Mouse (Mus musculus): Measurements from ENCODE around the gene Prss16.

Gene Prss16

DNA sequence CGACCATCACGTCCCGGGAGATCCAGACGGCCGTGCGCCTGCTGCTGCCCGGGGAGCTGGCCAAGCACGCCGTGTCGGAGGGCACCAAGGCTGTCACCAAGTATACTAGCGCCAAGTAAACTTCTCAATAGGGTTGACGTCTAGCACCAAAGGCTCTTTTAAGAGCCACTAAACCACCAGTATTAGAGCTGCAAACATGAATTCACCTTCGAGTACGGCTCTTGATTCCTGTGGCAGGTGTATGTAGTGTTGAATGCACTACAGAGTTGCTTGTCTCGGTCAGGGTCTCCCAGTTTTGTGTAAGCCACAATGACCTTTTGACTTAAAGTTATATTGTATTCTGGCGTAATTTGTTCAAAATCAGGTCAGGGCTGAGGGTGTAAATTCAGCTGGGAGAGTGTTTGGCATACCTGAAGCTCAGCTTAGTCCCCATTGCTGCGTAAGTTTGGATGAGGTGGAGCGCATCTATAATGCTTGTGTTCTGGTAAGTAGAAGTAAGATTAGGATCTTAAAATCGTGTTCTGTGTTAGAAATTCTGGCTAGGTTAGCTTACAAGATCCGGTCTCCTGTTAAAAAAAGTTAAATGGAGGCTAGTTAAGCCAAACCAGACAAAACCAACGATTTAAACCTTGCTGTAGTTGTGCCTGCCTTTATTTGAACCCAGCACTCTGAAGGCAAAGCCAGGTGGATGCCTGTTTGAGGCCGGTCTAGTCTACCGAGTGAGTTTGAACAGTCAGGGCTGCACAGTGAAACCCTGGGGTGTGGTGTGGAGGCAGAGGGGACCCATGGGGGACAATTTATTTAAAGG, 26.8 kb upstream of the Prss16 start:
- peak; percentile 65 for DNase-seq (ENCODE audit: low spot score)

DNA sequence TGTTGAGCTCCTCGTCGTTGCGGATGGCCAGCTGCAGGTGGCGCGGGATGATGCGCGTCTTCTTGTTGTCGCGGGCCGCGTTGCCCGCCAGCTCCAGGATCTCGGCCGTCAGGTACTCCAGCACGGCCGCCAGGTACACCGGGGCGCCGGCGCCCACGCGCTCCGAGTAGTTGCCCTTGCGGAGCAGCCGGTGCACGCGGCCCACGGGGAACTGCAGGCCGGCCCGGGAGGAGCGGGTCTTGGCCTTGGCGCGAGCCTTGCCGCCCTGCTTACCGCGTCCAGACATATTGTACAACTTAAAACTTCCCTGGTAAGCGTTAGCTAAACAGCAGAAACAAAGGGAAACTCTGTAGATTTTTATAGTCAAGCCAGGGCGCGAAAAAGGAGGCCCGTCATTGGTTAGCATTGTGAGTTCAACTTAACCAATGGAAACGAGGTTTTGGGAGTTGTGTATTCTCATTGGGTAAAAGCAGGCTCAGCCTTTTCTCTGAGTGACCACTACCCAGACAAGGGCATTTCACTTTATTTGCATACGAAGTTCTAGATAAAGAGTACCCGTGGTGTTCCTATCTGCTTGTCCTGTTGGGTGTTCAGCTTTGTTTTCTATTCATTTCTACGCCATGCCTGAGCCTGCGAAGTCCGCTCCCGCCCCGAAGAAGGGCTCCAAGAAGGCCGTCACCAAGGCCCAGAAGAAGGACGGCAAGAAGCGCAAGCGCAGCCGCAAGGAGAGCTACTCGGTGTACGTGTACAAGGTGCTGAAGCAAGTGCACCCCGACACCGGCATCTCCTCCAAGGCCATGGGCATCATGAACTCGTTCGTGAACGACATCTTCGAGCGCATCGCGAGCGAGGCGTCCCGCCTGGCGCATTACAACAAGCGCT, 26.0 kb upstream of the Prss16 start, which contains the start of the genes Hist1h2ah and Hist1h2bk:
Gene Hist1h2ah, minus strand, starts transcription at position 302 of the 882 bp plus-strand sequence.
Gene Hist1h2bk, plus strand, starts transcription at position 604 of the 882 bp plus-strand sequence.
- peak; percentile 93 for DNase-seq (ENCODE audit: low spot score)

DNA sequence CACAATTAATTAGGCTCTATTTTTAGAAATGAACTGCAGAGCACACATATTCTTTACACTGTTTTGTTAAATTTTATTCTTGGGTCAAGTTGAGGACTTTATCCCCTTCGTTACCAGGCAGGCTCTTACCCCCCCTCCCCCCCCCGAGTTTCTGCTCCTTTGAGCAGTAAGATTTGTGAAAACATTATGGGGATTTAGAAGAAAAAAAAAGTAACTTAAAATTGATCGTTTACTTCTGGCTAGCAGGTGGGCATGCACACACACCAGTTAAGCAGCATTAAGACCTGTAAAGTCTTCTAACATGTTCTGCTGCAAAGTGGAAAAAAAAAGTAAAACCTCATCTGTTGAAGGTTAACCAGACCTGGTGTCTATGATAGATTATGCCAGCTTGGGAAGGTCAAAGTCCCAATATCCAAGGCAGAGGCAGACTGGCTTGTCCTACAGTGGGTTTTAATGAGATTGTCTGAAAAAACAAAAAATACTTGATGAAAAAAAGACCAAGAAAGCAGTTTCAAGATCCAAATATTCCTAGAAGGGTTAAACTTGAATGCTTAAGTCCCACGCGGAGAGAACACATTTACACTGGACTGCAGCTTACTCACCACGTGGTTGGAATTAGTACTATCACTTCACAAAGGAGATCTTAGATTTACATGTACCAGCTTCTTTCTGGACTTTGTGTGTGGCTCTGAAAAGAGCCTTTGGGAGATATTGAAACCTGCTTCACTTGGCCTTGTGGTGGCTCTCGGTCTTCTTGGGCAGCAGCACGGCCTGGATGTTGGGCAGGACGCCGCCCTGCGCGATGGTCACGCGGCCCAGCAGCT, 25.1 kb upstream of the Prss16 start:
- DNase-seq (ENCODE audit: low spot score) = no peak

DNA sequence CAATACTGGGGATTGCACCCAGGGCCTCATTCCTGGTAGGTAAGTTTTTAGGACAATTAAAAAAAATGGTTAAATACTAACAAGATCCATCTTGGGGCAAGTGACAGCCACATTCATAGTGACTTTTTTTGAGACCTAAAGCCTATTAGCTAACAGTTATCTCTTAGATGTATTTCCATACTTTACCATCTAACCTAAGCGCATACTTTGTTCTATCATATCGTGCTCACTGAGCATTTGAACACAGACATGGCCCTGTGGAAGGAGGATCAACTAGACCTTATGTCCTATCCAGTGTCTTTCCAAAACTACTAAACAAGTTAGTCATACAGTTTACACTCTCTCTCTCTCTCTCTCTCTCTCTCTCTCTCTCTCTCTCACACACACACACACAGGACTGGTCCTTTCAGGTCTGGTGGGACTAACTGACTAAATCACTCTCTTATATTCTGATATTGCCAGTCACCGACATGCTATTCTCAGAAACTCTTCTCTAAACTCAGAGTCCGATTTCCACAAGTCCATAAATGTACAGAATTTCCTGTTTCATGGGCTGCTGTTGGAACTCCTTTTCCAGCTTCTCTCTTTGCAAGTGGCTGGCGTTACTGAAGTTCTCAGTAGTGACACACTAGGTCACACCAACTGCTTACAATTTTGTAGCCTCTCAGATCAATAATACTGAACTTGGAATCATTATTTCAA, 24.4 kb upstream of the Prss16 start:
- DNase-seq (ENCODE audit: low spot score) = no peak

DNA sequence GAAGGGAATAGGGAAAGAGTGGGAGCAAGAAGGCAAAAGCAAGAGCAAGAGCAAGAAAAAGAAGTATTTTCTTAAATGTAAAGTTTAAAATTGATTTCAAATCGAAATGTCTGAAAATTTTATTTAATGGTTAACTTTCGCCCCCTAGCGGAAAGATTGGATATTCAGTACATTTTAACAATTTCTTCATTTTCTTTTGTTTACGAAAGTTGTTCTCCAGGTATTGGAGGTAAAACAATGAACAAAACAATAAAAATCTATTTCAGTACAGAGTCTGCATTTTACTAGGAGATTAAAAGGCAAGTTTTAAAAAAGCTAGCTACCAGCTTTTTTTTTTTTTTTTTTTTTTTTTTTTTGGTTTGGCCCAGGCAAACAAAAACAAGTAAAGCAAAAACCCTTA, 21.0 kb upstream of the Prss16 start:
- no peak for DNase-seq (ENCODE audit: low spot score)

DNA sequence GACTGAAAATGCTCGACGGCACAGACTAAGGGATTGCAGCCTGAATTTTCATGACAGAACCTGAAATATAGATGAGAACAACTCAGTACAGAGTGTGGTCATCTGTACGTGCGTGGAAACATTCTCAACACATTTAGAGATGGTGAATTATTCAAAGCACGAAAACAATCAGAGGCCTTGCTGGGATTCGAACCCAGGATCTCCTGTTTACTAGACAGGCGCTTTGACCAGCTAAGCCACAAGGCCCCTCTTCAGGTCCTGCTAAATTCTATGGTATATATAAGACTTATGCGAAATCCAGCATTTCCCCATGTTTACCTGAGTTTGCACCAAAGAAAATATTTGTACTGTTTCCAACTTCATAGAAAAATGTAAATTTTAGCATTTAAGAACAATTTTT, 20.4 kb upstream of the Prss16 start:
- DNase-seq (ENCODE audit: low spot score) = no peak

DNA sequence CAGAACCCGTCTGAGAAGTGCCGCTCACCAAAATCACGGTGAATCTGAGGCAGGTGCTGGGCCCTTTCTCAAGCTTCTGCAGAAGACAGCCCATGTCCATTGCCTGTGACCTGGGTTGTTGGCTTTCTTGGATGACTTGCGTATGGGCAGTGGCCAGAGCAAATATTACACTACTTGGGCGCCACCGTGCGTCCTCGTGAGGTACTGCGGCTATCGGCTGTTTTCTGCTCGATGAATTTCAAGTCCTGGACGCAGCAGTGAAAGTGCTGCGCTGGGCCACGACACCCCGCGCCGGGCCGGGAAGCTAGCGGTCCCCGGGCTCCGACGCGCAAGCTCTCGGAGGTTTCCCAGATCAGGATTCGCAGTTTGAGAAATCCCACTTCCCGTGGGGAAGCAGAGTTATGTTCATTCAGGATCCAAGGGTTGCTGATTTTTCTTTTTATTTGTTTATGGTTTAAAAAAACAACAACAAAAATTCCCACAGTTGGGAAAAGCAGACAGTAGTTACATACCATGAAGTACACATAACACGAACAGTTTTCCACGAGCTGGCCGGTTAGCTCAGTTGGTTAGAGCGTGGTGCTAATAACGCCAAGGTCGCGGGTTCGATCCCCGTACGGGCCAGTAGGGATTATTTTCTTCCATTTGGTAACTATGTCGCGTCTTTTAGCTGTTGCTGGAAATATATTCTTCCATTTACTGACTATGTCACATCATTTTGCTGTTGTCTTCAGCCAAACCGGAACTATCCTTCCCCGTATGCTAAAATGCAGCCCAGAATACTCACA, 19.3 kb upstream of the Prss16 start:
- DNase-seq (ENCODE audit: low spot score) = peak; percentile 91

DNA sequence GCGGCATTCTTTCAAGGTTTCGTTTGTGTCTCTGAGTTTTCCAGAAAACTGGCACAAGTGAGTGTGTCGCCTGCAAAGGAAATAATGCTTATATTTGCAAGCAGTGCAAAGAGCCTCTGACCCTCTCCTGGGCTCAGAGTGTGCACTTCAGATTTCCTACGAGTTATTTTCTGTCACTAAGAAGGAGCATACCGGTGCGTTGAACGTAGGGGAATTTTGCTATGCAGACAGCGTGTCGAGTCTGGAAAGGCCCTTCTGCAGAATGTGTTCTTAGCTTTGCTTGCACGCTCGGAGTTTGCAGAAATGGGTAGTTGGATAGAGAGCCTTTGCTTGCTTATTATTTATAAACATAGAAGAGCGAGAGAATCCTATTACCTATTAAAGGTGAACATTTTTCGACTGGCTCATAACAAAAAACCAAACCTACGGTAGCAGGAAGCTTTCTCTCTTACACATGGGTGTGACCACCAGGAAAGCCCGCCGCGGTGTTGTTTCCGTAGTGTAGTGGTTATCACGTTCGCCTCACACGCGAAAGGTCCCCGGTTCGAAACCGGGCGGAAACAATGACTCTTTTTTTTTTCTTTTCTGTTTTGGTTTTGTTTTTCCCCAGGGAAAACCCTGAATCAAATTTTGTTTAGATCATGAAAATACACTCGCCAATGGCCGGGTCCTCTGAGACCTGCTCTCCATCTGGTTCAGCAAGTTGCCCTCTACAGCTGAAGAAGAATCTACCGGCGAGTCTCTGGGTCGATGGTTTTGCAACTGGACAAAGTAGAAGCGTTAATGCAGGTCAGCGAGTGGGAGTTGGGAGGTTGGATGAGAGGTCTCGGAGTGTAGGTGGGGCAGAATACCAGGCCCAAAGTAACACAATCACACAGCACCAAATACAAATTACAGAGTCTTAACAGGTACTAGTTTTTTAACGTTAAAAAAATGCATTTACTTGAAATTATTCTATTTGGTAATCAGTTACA, 16.8 kb upstream of the Prss16 start:
- DNase-seq (ENCODE audit: low spot score) = peak; percentile 75

DNA sequence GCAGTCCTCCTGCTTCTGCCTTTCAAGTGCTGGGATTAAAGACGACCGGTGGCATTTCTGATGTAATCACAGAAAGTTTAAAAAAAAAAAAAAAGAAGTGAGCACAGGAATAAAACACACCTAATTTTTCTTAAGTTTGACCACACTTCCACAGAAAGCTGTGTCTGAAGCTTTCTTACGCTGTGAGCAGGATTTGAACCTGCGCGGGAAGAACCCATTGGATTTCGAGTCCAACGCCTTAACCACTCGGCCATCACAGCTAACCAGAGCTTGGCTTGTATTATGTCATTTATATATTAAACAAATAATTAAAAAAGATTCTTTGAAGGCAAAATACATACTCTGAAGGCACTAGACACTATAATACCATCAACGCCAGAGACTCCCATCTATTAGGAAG, 12.7 kb upstream of the Prss16 start:
- peak; percentile 75 for DNase-seq (ENCODE audit: low spot score)

DNA sequence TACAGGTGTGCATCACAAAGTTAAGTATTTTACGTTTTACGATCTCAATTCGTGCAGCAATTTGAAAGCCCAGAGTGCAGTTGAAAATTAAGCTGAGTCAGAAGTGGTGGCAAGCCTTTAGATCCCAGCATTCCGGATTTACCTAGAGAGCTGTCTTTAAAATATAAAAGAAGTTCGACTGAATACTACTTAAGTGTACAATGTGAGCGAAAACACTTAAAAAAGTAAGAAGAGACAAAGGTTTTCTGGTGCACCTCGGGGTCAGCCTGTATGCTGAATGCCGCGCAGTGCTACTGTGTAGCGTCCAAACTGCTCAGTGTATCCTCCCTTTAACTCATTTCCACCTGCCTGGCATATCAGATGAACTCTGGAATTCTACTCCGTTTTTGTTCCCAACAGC, 12.0 kb upstream of the Prss16 start:
- peak; percentile 71 for DNase-seq (ENCODE audit: low spot score)

DNA sequence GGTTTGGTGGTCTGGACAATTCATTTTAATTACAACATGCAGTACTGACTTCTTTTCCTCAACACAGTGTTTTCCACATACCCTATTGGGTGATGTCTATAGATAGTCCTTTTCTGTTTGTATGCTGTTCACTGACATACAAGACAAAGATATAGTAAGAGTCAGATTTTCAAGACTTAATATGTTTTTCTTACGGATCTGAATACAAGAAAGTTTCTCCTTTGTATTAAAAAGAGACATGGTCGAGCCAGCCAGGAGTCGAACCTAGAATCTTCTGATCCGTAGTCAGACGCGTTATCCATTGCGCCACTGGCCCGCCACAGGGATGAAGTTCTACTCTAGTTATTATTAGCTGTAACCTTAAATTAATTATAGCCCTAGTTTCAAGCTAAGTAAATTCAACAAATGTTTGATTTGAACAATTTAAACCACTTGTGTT, 11.4 kb upstream of the Prss16 start:
- DNase-seq (ENCODE audit: low spot score) = peak; percentile 51

DNA sequence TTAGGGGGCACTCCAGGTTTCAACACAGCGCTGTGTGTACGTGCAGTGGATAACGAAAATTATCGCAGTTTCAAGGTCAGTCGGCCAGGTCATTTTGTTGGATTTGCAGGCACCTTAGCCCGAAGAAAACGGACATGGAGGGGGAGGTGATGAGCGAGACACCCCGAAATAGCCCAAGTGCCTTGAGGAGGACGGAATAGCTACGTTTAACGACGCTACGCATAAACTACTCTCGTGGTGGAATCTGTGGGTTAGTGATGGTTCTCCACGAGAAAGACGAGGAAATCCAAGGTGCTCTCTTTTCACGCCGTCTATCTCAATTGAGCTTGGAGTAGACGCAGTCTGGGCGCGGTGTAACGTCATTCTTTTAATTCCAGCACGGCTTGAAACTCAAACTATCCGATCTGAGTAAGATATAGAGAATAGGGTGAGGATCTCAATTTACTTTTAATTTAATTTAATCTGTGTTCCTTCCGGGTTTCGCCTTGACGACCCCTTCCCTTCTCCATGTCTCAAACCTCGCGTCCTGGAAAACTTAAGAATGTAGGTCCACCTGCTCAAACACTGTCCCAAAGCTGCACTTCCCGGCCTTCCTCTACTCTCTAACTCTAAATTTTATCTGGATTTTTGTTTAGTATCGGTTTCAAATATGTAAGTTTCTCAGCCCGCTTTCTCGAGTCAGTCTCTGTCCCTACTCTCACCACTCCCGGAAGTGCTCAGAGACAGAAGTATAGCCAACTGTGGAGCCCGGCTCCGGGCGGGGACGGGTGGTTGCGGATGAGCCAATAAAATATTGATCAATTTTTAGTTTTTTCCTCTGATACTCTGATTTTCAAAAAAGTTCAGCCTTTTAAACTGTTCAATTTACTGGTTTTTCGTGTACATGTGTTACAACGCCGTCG, 10.6 kb upstream of the Prss16 start:
- no peak for DNase-seq (ENCODE audit: low spot score)

DNA sequence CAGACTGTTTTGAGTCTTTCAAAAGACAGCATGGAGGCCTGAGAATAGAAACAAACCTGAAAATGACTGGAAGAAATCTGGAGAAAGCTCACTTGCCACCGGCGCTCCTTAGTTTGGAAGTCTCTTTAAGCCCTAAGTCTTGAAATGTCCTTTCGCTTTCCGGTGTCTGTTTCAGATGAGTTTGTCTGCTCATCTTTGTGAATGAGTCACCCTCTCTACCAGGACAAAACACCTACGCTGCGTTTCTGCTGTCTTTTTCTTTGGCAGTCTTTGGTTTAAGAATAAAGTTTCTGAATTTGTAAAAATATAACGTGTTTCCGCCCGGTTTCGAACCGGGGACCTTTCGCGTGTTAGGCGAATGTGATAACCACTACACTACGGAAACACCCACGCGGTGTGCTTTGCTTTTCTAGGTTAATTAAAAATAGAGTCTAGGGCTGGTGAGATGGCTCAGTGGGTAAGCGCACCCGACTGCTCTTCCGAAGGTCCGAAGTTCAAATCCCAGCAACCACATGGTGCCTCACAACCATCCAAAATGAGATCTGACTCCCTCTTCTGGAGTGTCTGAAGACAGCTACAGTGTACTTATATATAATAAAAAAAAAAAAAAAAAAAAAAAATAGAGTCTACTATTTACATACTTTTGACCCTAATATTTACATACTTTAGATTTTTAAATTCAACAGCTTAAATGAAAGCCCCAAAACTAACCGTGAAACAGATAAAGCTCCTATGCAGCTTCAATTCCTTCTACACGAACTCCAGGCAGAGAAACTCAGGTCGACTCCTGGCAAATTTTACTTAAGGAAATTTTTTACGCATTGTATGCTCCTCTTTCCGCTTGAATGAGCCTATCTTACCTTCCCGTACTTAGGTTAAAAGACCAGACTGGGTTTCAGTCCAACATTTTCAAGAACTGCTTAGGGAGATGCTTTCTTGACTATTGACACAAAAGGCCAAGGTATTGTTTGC, 6.2 kb upstream of the Prss16 start:
- peak; percentile 62 for DNase-seq (ENCODE audit: low spot score)

DNA sequence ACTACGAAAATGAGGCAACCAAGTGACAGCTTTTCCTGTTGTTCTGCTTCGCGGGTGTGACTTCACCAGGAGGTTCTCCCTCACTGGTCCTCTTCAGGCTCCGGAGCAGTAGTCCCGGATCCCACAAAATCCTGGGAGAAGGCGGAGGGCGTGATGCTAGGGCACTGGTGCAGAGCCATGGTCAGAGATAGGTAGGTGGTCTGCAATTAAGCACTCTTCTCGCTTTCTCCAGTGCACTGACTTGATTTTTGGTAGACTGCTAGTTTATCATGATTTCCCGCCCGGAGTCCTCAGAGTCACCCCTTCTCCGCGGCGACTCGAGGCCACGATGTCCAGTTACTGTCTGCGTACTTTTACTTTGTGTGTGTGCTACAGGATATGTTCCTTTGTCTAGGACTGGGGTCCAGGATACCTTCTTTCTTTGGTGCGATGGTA, 4.9 kb upstream of the Prss16 start:
- no peak for DNase-seq (ENCODE audit: low spot score)

DNA sequence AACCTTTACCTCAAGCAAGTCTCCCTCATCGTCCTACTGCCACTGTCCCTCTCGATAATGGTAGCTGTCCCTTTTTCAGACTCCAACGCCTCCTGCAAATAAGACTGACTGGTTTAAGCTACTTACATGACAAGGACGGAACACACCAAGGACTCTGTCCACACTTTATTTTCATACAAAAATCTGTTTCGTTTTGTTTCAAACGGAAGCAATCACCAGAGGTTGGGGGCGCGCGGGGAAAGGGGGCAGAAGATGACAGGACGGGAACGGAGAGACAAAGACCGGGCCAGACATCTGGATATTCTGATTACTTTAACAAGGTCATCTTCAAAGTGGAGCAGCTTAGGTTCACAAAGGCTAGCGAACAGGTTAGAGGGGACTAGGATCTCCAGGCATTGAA, 4.2 kb upstream of the Prss16 start:
- DNase-seq (ENCODE audit: low spot score) = no peak

DNA sequence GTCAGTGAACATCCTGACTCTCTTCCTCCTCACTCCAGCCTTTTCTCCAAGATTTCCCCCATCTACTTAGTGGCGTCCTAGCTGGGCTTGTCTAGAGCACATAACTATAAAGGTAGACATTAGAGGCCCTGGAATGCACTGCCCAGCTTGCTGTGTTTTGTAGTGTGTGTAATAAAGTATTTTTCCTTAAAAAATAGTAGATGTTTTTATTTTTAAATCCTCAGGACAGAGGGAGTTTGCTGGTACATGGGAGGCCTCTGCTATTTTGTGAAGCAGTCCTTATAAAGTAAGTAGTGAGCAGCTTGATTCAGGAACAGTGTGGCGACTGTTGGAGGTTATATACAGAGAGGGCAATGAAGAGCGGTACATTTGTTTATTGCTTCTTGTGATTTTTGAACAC, 835 bp downstream of the Prss16 start:
- no peak for DNase-seq (ENCODE audit: low spot score)

DNA sequence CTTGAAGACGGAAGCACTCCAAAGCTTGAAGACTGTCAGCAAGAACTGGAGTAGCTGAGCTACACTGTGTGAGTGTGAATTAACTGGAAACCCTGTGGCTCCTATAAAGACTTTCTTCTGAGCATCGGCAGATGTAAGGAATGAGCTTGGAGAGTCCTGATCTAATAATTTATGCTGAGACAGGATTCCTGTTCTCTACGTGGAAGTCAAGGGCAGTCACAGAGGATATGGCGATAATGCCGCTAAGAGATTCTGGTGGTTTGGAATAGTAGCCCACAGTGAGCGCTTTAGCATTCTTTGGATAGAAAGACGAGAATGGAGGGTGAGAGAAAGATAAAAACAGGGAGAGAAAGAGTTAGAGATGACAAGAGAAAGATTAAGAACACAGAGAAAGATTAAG, 1.7 kb downstream of the Prss16 start:
- no peak for DNase-seq (ENCODE audit: low spot score)
